10 mouse cellular contexts compared by ENCODE assay signal in genomic region chr13:35815782-35816368, GRCm38 (mm10).
DNase-seq lines count a peak whose midpoint lies in the region; ATAC-seq and TF ChIP-seq lines count a peak whose summit lies in the region.
"Had no signal": no experiment of that assay in that cellular context is flagged by ENCODE, and none has a peak within 500 bp of the region (broad histone marks: within the 10 kb centered on the region; RNA-seq: fewer than 3 reads in every experiment).

No protein-coding gene starts in this region.

- intact Hi-C loops in heart, adult 2 months (cut with DNase I): no loop called here
- intact Hi-C loops in heart, postnatal 25 days (cut with DNase I): loop anchor here (5.0 kb wide), 1 partner anchor 86 kb away; no protein-coding TSS in a partner anchor

- no peaks in the 10 kb centered on the region for H3K27me3 ChIP-seq in heart, adult 2 months (ENCODE audit: control insufficient read depth, insufficient read depth, low read length)
- H3K27me3 ChIP-seq in heart, embryonic 11.5 days (ENCODE audit: control insufficient read depth, insufficient read depth, low read length): no peaks in the 10 kb centered on the region
- H3K27me3 ChIP-seq in lung, postnatal 0 days (replicated peaks; ENCODE audit: insufficient read depth, low read length): no peaks in the 10 kb centered on the region
- H3K27me3 ChIP-seq in thymus, adult 2 months (ENCODE audit: control insufficient read depth, insufficient read depth, low read length): no peaks in the 10 kb centered on the region
- no peaks in the 10 kb centered on the region for H3K27me3 ChIP-seq in forebrain, embryonic 13.5 days
- H3K27me3 ChIP-seq: midbrain, embryonic 15.5 days had no signal

- peaks cover 11% of the 10 kb centered on the region for H3K4me1 ChIP-seq in heart, adult 2 months (ENCODE audit: control insufficient read depth, insufficient read depth, low read length)
- H3K4me1 ChIP-seq in heart, embryonic 11.5 days (ENCODE audit: control insufficient read depth, insufficient read depth, low read length): peaks cover 15% of the 10 kb centered on the region
- no peaks in the 10 kb centered on the region for H3K4me1 ChIP-seq in lung, postnatal 0 days (ENCODE audit: insufficient read depth, low read depth, low read length)
- H3K4me1 ChIP-seq in thymus, adult 2 months (replicated peaks; ENCODE audit: control insufficient read depth, insufficient read depth, low read length): peaks cover 19% of the 10 kb centered on the region
- H3K4me1 ChIP-seq in forebrain, embryonic 13.5 days: peaks cover 8% of the 10 kb centered on the region

- no peaks in the 10 kb centered on the region; the same call in 1 of the 2 replicates for H3K79me2 ChIP-seq in heart, adult 2 months (replicated peaks; ENCODE audit: control insufficient read depth, insufficient read depth, low read length)

- no peak overlapping the region for H3K4me2 ChIP-seq in heart, embryonic 11.5 days
- no peak overlapping the region for H3K4me2 ChIP-seq in lung, postnatal 0 days (replicated peaks; ENCODE audit: low read depth, low read length)
- no peak overlapping the region for H3K4me2 ChIP-seq in forebrain, embryonic 13.5 days
- H3K4me2 ChIP-seq: midbrain, embryonic 15.5 days had no signal

- H3K4me3 ChIP-seq in heart, adult 2 months: no peak overlapping the region
- no peak overlapping the region for H3K4me3 ChIP-seq in heart, embryonic 11.5 days (ENCODE audit: low read depth, low read length)
- H3K4me3 ChIP-seq in lung, postnatal 0 days (ENCODE audit: low read depth, low read length): no peak overlapping the region
- H3K4me3 ChIP-seq in thymus, adult 2 months (ENCODE audit: control insufficient read depth, insufficient read depth, low read length): no peak overlapping the region
- no peak overlapping the region for H3K4me3 ChIP-seq in forebrain, embryonic 13.5 days
- H3K4me3 ChIP-seq: layer of hippocampus, adult 2 months; midbrain, embryonic 15.5 days had no signal

- ATAC-seq in heart, embryonic 11.5 days (replicated peaks; ENCODE audit: insufficient number of reproducible peaks, low FRiP score, low TSS enrichment): no peak
- ATAC-seq in lung, postnatal 0 days: peak; percentile 86
- no peak for ATAC-seq in forebrain, embryonic 13.5 days
- ATAC-seq: midbrain, embryonic 15.5 days had no signal

- WGBS in heart, adult 2 months: 44% methylated on average over 16 of the region's 16 CpGs
- WGBS in heart, embryonic 11.5 days (ENCODE audit: insufficient replicate concordance): 80% methylated on average over 16 of the region's 16 CpGs
- WGBS in lung, postnatal 0 days: 55% methylated on average over 16 of the region's 16 CpGs
- WGBS in thymus, adult 2 months: 93% methylated on average over 16 of the region's 16 CpGs
- 88% methylated on average over 16 of the region's 16 CpGs for WGBS in forebrain, embryonic 13.5 days

- H3K36me3 ChIP-seq in heart, adult 2 months (ENCODE audit: control insufficient read depth, insufficient read depth, low read length): peaks cover 13% of the 10 kb centered on the region
- H3K36me3 ChIP-seq in heart, embryonic 11.5 days (ENCODE audit: control insufficient read depth, insufficient read depth, low read length): peaks cover 17% of the 10 kb centered on the region
- H3K36me3 ChIP-seq in lung, postnatal 0 days (ENCODE audit: insufficient read depth, low read length): no peaks in the 10 kb centered on the region
- no peaks in the 10 kb centered on the region for H3K36me3 ChIP-seq in thymus, adult 2 months (ENCODE audit: control insufficient read depth, insufficient read depth, low read length)
- H3K36me3 ChIP-seq in forebrain, embryonic 13.5 days (ENCODE audit: poor library complexity, severe bottlenecking): peaks cover 33% of the 10 kb centered on the region
- H3K36me3 ChIP-seq: midbrain, embryonic 15.5 days had no signal

- DNase-seq in heart, adult 2 months: peak; percentile 41 to 58
- DNase-seq in adrenal gland, postnatal 36 days: peak; percentile 44 to 61
- DNase-seq in heart, postnatal 25 days (ENCODE audit: low spot score): peak; percentile 15
- peak; percentile 88 for DNase-seq in lung, postnatal 0 days (ENCODE audit: low spot score)
- DNase-seq in thymus, adult 2 months: no peak
- DNase-seq in thymus, postnatal 10 days (ENCODE audit: low spot score in 2 of 2): no peak

- no peaks in the 10 kb centered on the region for H3K9me3 ChIP-seq in heart, embryonic 11.5 days (replicated peaks; ENCODE audit: control insufficient read depth, low read length)
- no peaks in the 10 kb centered on the region for H3K9me3 ChIP-seq in lung, postnatal 0 days (ENCODE audit: low read length)
- H3K9me3 ChIP-seq in forebrain, embryonic 13.5 days (replicated peaks): no peaks in the 10 kb centered on the region
- H3K9me3 ChIP-seq: midbrain, embryonic 15.5 days had no signal

- no peak for TF ChIP-seq POLR2A in heart, adult 2 months (IDR thresholded peaks at IDR 0.05; ENCODE audit: insufficient read depth, low read depth, low read length)
- TF ChIP-seq POLR2A in thymus, adult 2 months (IDR thresholded peaks at IDR 0.05; ENCODE audit: control insufficient read depth, extremely low read depth, insufficient read depth, low read length, poor library complexity): no peak

- TF ChIP-seq CTCF in heart, adult 2 months (IDR thresholded peaks at IDR 0.05): no peak
- TF ChIP-seq CTCF in lung, postnatal 0 days (IDR thresholded peaks at IDR 0.05): no peak
- no peak for TF ChIP-seq CTCF in thymus, adult 2 months (IDR thresholded peaks at IDR 0.05; ENCODE audit: borderline replicate concordance, control insufficient read depth, extremely low read depth, insufficient read depth, low read length, poor library complexity)

- no peak overlapping the region for H3K9ac ChIP-seq in heart, adult 2 months (ENCODE audit: low read depth, low read length)
- no peak overlapping the region for H3K9ac ChIP-seq in heart, embryonic 11.5 days (ENCODE audit: low read depth, low read length)
- H3K9ac ChIP-seq in lung, postnatal 0 days (replicated peaks; ENCODE audit: low read depth): no peak overlapping the region
- no peak overlapping the region for H3K9ac ChIP-seq in forebrain, embryonic 13.5 days
- H3K9ac ChIP-seq: midbrain, embryonic 15.5 days had no signal

- TF ChIP-seq EP300 in heart, adult 2 months (IDR thresholded peaks at IDR 0.05; ENCODE audit: insufficient read depth, low read depth, low read length): no peak
- 0 out of 2 replicates have a peak, but pooled peaks have one; percentile 19 for TF ChIP-seq EP300 in lung, postnatal 0 days (IDR thresholded peaks at IDR 0.05)

- H3K27ac ChIP-seq in heart, adult 2 months: no peak overlapping the region
- no peak overlapping the region for H3K27ac ChIP-seq in heart, embryonic 11.5 days (ENCODE audit: low read depth, low read length)
- no peak overlapping the region for H3K27ac ChIP-seq in lung, postnatal 0 days (ENCODE audit: low read length)
- H3K27ac ChIP-seq in thymus, adult 2 months (ENCODE audit: control insufficient read depth, insufficient read depth, low read length): no peak overlapping the region
- no peak overlapping the region for H3K27ac ChIP-seq in forebrain, embryonic 13.5 days
- H3K27ac ChIP-seq: layer of hippocampus, adult 2 months; midbrain, embryonic 15.5 days had no signal

Comparison
In these comparisons a context has a peak if more than half of its experiments do, and no peak if none do; other contexts are left out.
1. DNase-seq: peak in heart, adult 2 months (2 of 2), adrenal gland, postnatal 36 days (2 of 2), heart, postnatal 25 days (single experiment) and lung, postnatal 0 days (single experiment); none in thymus, adult 2 months (single experiment) and thymus, postnatal 10 days (0 of 2).